Mouse (Mus musculus) heart, embryonic 12.5 days (tissue): ENCODE data around the gene Bcar3. TPM values are rescaled to one million over a fixed set of nuclear protein-coding genes. Genes with fewer than 3 reads are reported as not detected.
"Not testable (repeated sequence)": the region's sequence is repeated elsewhere in the genome, so short reads cannot be mapped to it uniquely, and the experiment has no call there.

Source experiments
- ATAC-seq: fragments of 200-750 bp; cut with Nextera tagmentation; 2 replicates; pipeline ENCODE4 v1.8.0; 2017; ENCODE audit warnings: moderate TSS enrichment, moderate library complexity; ENCODE audit not compliant: insufficient number of reproducible peaks, low FRiP score
- H3K27ac ChIP-seq: fragments of 300-500 bp; sonication (generic); 2 replicates; pipeline ENCODE4 v1.5.1; 2016; ENCODE audit warnings: mild to moderate bottlenecking, moderate library complexity; ENCODE audit not compliant: poor library complexity, severe bottlenecking
- H3K27me3 ChIP-seq: fragments of 300-500 bp; sonication (generic); replicated peaks from 2 replicates; pipeline ENCODE4 v1.6.1; 2016; ENCODE audit warnings: mild to moderate bottlenecking, moderate library complexity
- H3K36me3 ChIP-seq: fragments of 300-500 bp; sonication (generic); 2 replicates; pipeline ENCODE4 v1.6.1; 2016; ENCODE audit warnings: mild to moderate bottlenecking, moderate library complexity
- H3K4me1 ChIP-seq: fragments of 300-500 bp; sonication (generic); replicated peaks from 2 replicates; pipeline ENCODE4 v1.6.1; 2016; ENCODE audit warnings: mild to moderate bottlenecking
- H3K4me2 ChIP-seq: fragments of 300-500 bp; sonication (generic); 2 replicates; pipeline ENCODE4 v1.6.1; 2016; ENCODE audit warnings: mild to moderate bottlenecking, moderate library complexity
- H3K4me3 ChIP-seq: fragments of 300-500 bp; sonication (generic); 2 replicates; pipeline ENCODE4 v1.5.1; 2016; ENCODE audit warnings: mild to moderate bottlenecking
- H3K9ac ChIP-seq: fragments of 300-500 bp; sonication (generic); 2 replicates; pipeline ENCODE4 v1.6.1; 2016; ENCODE audit warnings: mild to moderate bottlenecking, moderate library complexity
- H3K9me3 ChIP-seq: fragments of 300-500 bp; sonication (generic); replicated peaks from 2 replicates; pipeline ENCODE4 v1.6.1; 2016; ENCODE audit warnings: mild to moderate bottlenecking, moderate library complexity
- WGBS: fragments of 180-500 bp; shearing (Covaris S2); methylation state at CpG from one replicate; pipeline ENCODE4 v1.1.7; 2016; 5-methylcytosine and 5-hydroxymethylcytosine counted together
- polyA plus RNA-seq: library from polyadenylated mRNA; unstranded; fragments of >200 nt; fragmentation: Nextera tagmentation; extraction: Ambion mirVana; gene quantifications from 2 replicates; pipeline ENCODE4 v1.2.1, GENCODE M21; 2016

Gene Bcar3
- polyA plus RNA-seq, 1 experiment from 2014 or later = 7.3 TPM

DNA sequence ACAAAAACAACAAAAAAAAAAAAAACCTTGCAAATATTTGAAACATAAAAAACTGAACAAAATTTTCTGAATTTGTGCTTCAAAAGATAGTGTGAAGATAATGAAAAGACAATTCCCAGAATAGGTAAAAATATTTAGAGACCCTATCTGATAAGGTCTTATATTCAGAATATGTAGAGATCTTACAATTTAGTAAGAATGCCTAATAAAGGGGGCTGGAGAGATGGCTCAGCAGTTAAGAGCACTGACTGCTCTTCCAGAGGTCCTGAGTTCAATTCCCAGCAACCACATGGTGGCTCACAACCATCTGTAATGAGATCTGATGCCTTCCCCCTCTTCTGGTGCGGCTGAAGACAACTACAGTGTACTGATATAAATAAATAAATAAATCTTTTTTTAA lies 21.4 kb upstream of the Bcar3 start:
- not testable (repeated sequence) for ATAC-seq, H3K4me3 ChIP-seq, H3K27ac ChIP-seq, H3K27me3 ChIP-seq, H3K4me2 ChIP-seq, H3K9me3 ChIP-seq, H3K9ac ChIP-seq
- H3K36me3 ChIP-seq = peaks cover 26% of the 10 kb centered on the region
- peaks cover 26% of the 10 kb centered on the region for H3K4me1 ChIP-seq
- WGBS = 72% methylated on average over 1 of the region's 1 CpGs

- no peak overlapping the region for H3K27ac ChIP-seq
- 9% methylated on average over 20 of the region's 20 CpGs for WGBS
- H3K27me3 ChIP-seq = no peaks in the 10 kb centered on the region
These were observed 20.3 kb upstream of the Bcar3 start for GRCm38 (mm10) chr3:122273407-122274240.

DNA sequence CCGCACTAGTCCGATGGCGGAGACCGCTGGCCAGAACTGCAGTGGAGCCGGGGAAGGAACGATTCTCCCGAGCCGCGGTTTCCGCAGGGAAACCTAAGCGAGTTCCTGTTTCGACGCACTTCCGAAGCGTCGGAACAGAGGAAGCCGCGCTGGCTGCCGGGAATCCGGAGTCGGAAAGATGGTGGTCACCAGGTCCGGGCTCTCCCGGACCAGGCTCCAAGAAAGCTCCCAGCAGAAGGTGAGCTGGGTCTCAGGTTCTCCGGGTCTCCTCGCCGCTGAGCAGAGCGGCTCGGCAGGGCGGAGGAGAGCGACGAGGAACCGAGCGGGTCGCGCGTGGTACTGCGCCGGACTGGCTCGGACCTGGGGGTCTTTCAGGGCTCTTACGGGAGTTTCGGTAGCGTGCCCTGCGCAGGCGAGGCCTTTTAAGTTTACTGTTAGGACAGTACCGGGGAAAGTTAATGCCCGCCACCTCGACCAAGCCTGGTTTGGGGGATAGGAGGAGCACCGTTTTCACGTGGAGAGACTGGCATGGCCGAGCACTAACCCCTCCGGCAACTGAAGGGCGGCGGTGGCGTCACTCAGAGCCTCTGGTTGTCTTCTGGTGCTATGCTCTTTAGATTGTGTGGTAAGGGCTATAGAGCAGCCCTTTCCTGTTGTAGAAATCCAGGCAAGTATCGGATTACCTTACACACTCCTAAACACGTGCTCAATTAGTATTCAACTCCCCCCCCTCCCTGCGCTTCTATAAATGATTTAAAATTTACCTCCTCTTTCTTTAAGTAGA lies 19.5 kb upstream of the Bcar3 start, which contains the start of gene Dnttip2:
TSS of gene Dnttip2 (plus strand) at position 148 of the 784 bp plus-strand sequence.
- peak; percentile 94 for ATAC-seq
- Histone ChIP-seq H3K9ac (peak within 1 kb of the TSS; percentile 88), H3K4me3 (peak within 1 kb of the TSS; percentile 78), H3K36me3 (peaks cover 44% of the 10 kb centered on the region), H3K4me2 (peak within 1 kb of the TSS; percentile 81), H3K27ac (no peak within 1 kb of the TSS), H3K27me3 (no peaks in the 10 kb centered on the region), H3K4me1 (peaks cover 34% of the 10 kb centered on the region), H3K9me3 (no peaks in the 10 kb centered on the region)
- WGBS = under 1% methylated on average over 57 of the region's 57 CpGs

More at GRCm38 (mm10) chr3:122273407-122274240, 20.3 kb upstream of the Bcar3 start:
- H3K4me2 ChIP-seq = peak overlapping the region; percentile 57
- H3K9ac ChIP-seq = peak overlapping the region; percentile 62; the same call in 1 of the 2 replicates
- H3K9me3 ChIP-seq = no peaks in the 10 kb centered on the region
- H3K4me1 ChIP-seq = peaks cover 34% of the 10 kb centered on the region
- peaks cover 36% of the 10 kb centered on the region for H3K36me3 ChIP-seq
- H3K4me3 ChIP-seq = peak overlapping the region; percentile 78
- no peak for ATAC-seq

DNA sequence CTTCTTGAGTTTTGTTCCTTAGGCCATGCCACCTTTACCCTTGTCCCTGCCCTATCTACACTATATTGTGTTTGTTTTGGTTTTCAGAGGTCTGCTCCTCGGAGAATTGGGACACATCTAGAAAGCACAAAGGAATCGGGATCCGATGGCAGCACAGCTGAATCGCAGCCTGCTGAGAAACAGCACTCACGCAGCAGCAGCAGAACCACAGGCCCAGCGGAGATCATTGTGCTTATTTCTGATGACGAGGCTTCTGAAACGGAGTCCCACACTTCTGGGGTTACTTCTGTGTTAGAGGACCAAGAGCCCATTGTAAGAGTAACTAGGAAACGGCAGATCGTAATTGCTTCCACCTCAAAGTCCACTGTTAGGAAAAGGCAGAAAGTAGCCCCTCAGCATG lies 18.8 kb upstream of the Bcar3 start:
- Histone ChIP-seq H3K4me1 (peaks cover 34% of the 10 kb centered on the region), H3K9me3 (no peaks in the 10 kb centered on the region), H3K27me3 (no peaks in the 10 kb centered on the region), H3K36me3 (peaks cover 50% of the 10 kb centered on the region), H3K4me2 (peak overlapping the region; percentile 81), H3K4me3 (peak overlapping the region; percentile 78), H3K9ac (no peak overlapping the region), H3K27ac (no peak overlapping the region)
- 77% methylated on average over 10 of the region's 10 CpGs for WGBS
- no peak for ATAC-seq

DNA sequence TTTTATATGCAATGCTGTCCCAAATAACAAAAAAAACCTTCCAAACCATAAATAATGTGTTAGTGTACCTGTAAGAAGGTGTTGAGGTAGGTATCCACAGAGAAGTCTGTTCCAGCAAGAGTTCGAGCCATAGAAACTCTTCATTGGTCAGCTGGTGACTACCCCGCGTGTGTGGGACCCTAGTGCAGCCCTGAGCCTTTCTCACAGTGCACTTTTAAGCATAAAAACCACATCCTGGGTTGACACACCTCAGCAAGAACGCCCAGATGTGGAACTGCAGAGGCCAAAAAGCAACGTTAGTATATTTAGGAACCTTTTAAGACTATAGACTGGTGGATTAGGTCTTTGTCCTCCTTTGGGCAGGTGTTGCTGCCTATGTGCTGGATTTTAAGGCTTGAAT lies 6.7 kb upstream of the Bcar3 start:
- H3K27ac ChIP-seq = no peak overlapping the region
- H3K36me3 ChIP-seq = peaks cover 31% of the 10 kb centered on the region
- H3K27me3 ChIP-seq = no peaks in the 10 kb centered on the region
- no peak overlapping the region for H3K9ac ChIP-seq
- peaks cover 15% of the 10 kb centered on the region for H3K4me1 ChIP-seq
- H3K4me2 ChIP-seq = no peak overlapping the region
- ATAC-seq = no peak
- 72% methylated on average over 5 of the region's 5 CpGs for WGBS
- H3K9me3 ChIP-seq = no peaks in the 10 kb centered on the region
- no peak overlapping the region for H3K4me3 ChIP-seq

GRCm38 (mm10) chr3:122288613-122289195 lies 5.2 kb upstream of the Bcar3 start:
- H3K4me3 ChIP-seq = no peak overlapping the region
- peaks cover 16% of the 10 kb centered on the region for H3K36me3 ChIP-seq
- H3K9ac ChIP-seq = no peak overlapping the region
- no peaks in the 10 kb centered on the region for H3K9me3 ChIP-seq
- peaks cover 20% of the 10 kb centered on the region for H3K4me1 ChIP-seq
- H3K4me2 ChIP-seq = no peak overlapping the region
- no peak overlapping the region for H3K27ac ChIP-seq
- no peak for ATAC-seq
- WGBS = 82% methylated on average over 5 of the region's 5 CpGs
- no peaks in the 10 kb centered on the region for H3K27me3 ChIP-seq

GRCm38 (mm10) chr3:122289344-122289743 lies 4.6 kb upstream of the Bcar3 start:
- peaks cover 22% of the 10 kb centered on the region for H3K4me1 ChIP-seq
- not testable (repeated sequence) for H3K27me3 ChIP-seq, H3K9ac ChIP-seq, H3K27ac ChIP-seq, H3K4me3 ChIP-seq, H3K4me2 ChIP-seq, H3K9me3 ChIP-seq, ATAC-seq
- H3K36me3 ChIP-seq = peaks cover 11% of the 10 kb centered on the region
- 66% methylated on average over 4 of the region's 4 CpGs for WGBS

GRCm38 (mm10) chr3:122290696-122291095 lies 3.2 kb upstream of the Bcar3 start:
- Histone ChIP-seq H3K4me3 (no peak overlapping the region), H3K9ac (no peak overlapping the region), H3K9me3 (no peaks in the 10 kb centered on the region), H3K27me3 (no peaks in the 10 kb centered on the region), H3K4me1 (peaks cover 30% of the 10 kb centered on the region), H3K27ac (peak overlapping the region; percentile 95), H3K4me2 (no peak overlapping the region), H3K36me3 (peaks cover under 1% of the 10 kb centered on the region)
- 76% methylated on average over 7 of the region's 7 CpGs for WGBS
- ATAC-seq = no peak

DNA sequence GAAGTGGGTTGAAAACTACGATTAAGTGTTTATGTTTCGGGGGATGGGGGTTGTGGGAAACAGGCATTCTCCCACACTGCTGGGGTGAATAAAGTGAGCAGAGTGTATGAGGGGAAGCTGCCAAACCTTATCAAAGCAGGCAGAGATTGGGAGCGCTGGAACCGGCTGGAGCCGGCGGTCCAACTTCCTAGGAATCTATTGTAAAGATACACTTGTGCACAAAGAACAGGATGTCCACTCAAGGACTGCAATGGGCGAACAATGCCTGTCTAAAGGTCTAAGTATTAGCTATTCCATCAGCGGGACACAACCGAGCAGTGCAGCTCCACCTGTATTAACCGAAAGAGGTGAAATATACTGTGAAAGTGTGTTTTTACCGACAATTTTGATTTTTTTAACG lies 2.1 kb upstream of the Bcar3 start:
- 27% methylated on average over 12 of the region's 12 CpGs for WGBS
- peaks cover 30% of the 10 kb centered on the region for H3K4me1 ChIP-seq
- H3K9me3 ChIP-seq = no peaks in the 10 kb centered on the region
- H3K4me2 ChIP-seq = peak overlapping the region; percentile 82
- ATAC-seq = peak; percentile 41; the same call in 1 of the 2 replicates
- no peaks in the 10 kb centered on the region for H3K36me3 ChIP-seq
- 0 out of 2 replicates have a peak, but pooled peaks cover 2% of the 10 kb centered on the region for H3K27me3 ChIP-seq
- H3K9ac ChIP-seq = peak overlapping the region; percentile 89; the same call in 1 of the 2 replicates
- peak overlapping the region; percentile 95 for H3K27ac ChIP-seq
- H3K4me3 ChIP-seq = peak overlapping the region; percentile 92; the same call in 1 of the 2 replicates

GRCm38 (mm10) chr3:122292300-122293222 lies 1.4 kb upstream of the Bcar3 start:
- peaks cover 33% of the 10 kb centered on the region for H3K4me1 ChIP-seq
- H3K36me3 ChIP-seq = no peaks in the 10 kb centered on the region
- H3K27ac ChIP-seq = peak overlapping the region; percentile 95
- H3K9ac ChIP-seq = peak overlapping the region; percentile 89
- WGBS = 6% methylated on average over 54 of the region's 54 CpGs
- peak overlapping the region; percentile 82 for H3K4me2 ChIP-seq
- H3K9me3 ChIP-seq = no peaks in the 10 kb centered on the region
- ATAC-seq = peak; percentile 87
- H3K4me3 ChIP-seq = peak overlapping the region; percentile 92
- 0 out of 2 replicates have a peak, but pooled peaks cover 4% of the 10 kb centered on the region for H3K27me3 ChIP-seq
